Mouse (Mus musculus) small intestine, adult 2 months (tissue): ENCODE measurements around the gene Nme7.

ENCODE experiments used
- CTCF ChIP-seq: fragments of 200-500 bp; IDR thresholded peaks from 2 replicates; pipeline ENCODE4 v1.5.1; 2012; ENCODE audit warnings: low read depth, mild to moderate bottlenecking, control low read depth, inconsistent platforms, low read length, moderate library complexity, mixed read lengths; ENCODE audit not compliant: insufficient replicate concordance, insufficient read length; ENCODE audit errors: extremely low read depth
- POLR2A ChIP-seq: fragments of 200-500 bp; IDR thresholded peaks from 2 replicates; pipeline ENCODE4 v1.6.1; 2012; ENCODE audit warnings: low read depth, mild to moderate bottlenecking, control low read depth, inconsistent platforms, low read length, moderate library complexity

DNA sequence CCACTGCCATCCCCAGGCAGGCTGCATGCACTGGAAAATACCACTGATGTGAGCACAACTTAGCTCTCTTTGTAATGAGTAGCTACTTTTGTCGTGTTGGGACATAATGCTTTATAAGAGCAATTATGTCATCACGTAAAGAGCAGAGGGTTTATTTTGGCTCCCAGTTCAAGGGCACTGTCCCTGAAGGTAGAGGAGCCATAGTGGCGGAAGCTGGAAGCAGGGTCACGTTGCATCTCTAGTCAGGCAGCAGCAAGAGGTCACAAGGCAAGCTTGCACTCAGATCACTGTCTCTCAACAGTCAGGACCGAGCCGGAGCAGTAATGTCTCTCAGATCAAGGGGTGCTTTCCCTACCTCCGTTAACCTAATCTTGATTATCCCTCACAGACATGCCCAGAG, 123.9 kb downstream of the Nme7 start:
- TF ChIP-seq POLR2A (no peak), CTCF (no peak)
